Mouse (Mus musculus): ENCODE measurements around the gene C8b. TPM values are rescaled to one million over a fixed set of nuclear protein-coding genes. Genes with fewer than 3 reads are reported as not detected.

C8b gene
- polyA plus RNA-seq, 1 experiment, result not detected

DNA sequence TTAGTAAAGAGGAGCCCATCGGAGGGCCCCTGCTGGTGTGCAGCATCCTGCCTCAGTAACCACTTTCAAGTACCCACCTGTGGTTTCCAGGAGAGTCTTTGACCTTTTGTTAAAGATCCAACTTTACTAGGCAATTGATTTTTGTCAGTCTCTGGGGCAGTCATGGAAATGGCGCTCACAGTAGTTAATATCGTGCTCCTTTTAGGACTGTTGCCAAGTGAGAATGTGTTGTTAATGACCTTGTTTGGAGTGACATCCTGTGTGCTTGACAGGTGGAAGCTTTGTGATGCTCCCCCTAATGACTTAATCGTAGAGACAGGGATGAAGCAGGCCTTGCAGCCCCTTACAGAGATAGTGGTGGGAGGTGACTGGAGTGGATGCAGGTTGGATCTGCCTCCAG lies 4.2 kb downstream of the C8b start:
- WGBS, result 84% methylated on average over 4 of the region's 4 CpGs
- TF ChIP-seq POLR2A (IDR thresholded peaks at IDR 0.05; ENCODE audit: control insufficient read depth, extremely low read depth, insufficient read depth, low read length, poor library complexity) (no peak), CTCF (IDR thresholded peaks at IDR 0.05; ENCODE audit: borderline replicate concordance, control insufficient read depth, extremely low read depth, insufficient read depth, low read length, poor library complexity) (no peak)

GRCm38 (mm10) chr4:104775601-104776000 lies 9.5 kb downstream of the C8b start:
- WGBS, result 81% methylated on average over 3 of the region's 3 CpGs
- Histone ChIP-seq H3K27me3 (ENCODE audit: control insufficient read depth, insufficient read depth, low read length) (no peaks in the 10 kb centered on the region), H3K4me3 (ENCODE audit: control insufficient read depth, insufficient read depth, low read length) (no peak overlapping the region), H3K27ac (ENCODE audit: control insufficient read depth, insufficient read depth, low read length) (no peak overlapping the region), H3K4me1 (replicated peaks; ENCODE audit: control insufficient read depth, insufficient read depth, low read length) (no peaks in the 10 kb centered on the region), H3K36me3 (ENCODE audit: control insufficient read depth, insufficient read depth, low read length) (no peaks in the 10 kb centered on the region)
- DNase-seq, result no peak
- no peak for TF ChIP-seq CTCF (IDR thresholded peaks at IDR 0.05; ENCODE audit: borderline replicate concordance, control insufficient read depth, extremely low read depth, insufficient read depth, low read length, poor library complexity)
- TF ChIP-seq POLR2A (IDR thresholded peaks at IDR 0.05; ENCODE audit: control insufficient read depth, extremely low read depth, insufficient read depth, low read length, poor library complexity), result no peak

More for the DNA sequence above, 4.2 kb downstream of the C8b start:
- no peak for DNase-seq
- Histone ChIP-seq H3K36me3 (ENCODE audit: control insufficient read depth, insufficient read depth, low read length) (no peaks in the 10 kb centered on the region), H3K27me3 (ENCODE audit: control insufficient read depth, insufficient read depth, low read length) (no peaks in the 10 kb centered on the region), H3K4me3 (ENCODE audit: control insufficient read depth, insufficient read depth, low read length) (no peak overlapping the region), H3K27ac (ENCODE audit: control insufficient read depth, insufficient read depth, low read length) (no peak overlapping the region), H3K4me1 (replicated peaks; ENCODE audit: control insufficient read depth, insufficient read depth, low read length) (no peaks in the 10 kb centered on the region)

DNA sequence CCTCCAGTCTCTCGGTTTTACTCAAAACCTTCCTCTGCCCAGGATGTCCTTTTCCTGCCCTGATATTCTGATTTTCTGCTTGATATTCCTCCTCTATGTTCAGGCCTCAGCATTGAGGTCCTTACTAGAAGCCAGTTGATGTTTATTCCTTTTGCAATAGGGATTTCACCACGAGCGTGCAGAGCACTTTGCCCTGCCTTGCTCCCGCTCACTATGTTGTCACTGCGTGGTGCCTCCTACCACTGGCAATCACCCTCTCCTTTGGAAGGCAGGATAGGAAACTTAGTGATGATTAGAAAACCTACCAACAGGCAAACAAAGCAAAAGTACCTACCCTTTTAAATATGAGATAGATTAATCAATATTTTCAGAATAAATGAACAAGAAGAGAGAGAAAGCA lies 13.3 kb downstream of the C8b start:
- no peak overlapping the region for H3K4me3 ChIP-seq (ENCODE audit: control insufficient read depth, insufficient read depth, low read length)
- no peak for TF ChIP-seq POLR2A (IDR thresholded peaks at IDR 0.05; ENCODE audit: control insufficient read depth, extremely low read depth, insufficient read depth, low read length, poor library complexity)
- TF ChIP-seq CTCF (IDR thresholded peaks at IDR 0.05; ENCODE audit: borderline replicate concordance, control insufficient read depth, extremely low read depth, insufficient read depth, low read length, poor library complexity), result no peak
- no peak for DNase-seq
- H3K36me3 ChIP-seq (ENCODE audit: control insufficient read depth, insufficient read depth, low read length), result no peaks in the 10 kb centered on the region
- H3K27me3 ChIP-seq (ENCODE audit: control insufficient read depth, insufficient read depth, low read length), result no peaks in the 10 kb centered on the region
- no peak overlapping the region for H3K27ac ChIP-seq (ENCODE audit: control insufficient read depth, insufficient read depth, low read length)
- 85% methylated on average over 5 of the region's 5 CpGs for WGBS
- no peaks in the 10 kb centered on the region for H3K4me1 ChIP-seq (replicated peaks; ENCODE audit: control insufficient read depth, insufficient read depth, low read length)

DNA sequence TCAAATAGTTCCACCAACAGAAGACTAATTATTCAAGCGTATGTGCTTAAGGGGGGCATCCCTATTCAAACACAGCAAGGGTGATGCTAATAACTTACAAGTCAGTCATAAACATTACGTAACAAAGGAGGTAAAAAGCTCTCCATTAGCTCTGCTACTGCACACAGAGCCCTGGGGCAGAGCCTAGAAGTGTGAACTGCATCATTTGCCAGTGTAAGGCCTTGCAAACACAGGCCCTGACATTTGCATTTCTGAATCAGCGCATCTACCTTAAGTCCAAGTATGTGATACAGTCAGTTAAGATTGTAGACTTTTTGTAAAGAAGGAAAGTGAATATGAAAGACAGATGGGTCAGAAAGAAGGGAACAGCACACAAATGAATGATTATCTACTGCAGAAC lies 15.3 kb downstream of the C8b start:
- H3K4me1 ChIP-seq (replicated peaks; ENCODE audit: control insufficient read depth, insufficient read depth, low read length), result no peaks in the 10 kb centered on the region
- H3K36me3 ChIP-seq (ENCODE audit: control insufficient read depth, insufficient read depth, low read length), result no peaks in the 10 kb centered on the region
- 95% methylated on average over 3 of the region's 3 CpGs for WGBS
- no peaks in the 10 kb centered on the region for H3K27me3 ChIP-seq (ENCODE audit: control insufficient read depth, insufficient read depth, low read length)
- H3K27ac ChIP-seq (ENCODE audit: control insufficient read depth, insufficient read depth, low read length), result no peak overlapping the region
- TF ChIP-seq CTCF (IDR thresholded peaks at IDR 0.05; ENCODE audit: borderline replicate concordance, control insufficient read depth, extremely low read depth, insufficient read depth, low read length, poor library complexity), result no peak
- TF ChIP-seq POLR2A (IDR thresholded peaks at IDR 0.05; ENCODE audit: control insufficient read depth, extremely low read depth, insufficient read depth, low read length, poor library complexity), result no peak
- DNase-seq, result no peak
- H3K4me3 ChIP-seq (ENCODE audit: control insufficient read depth, insufficient read depth, low read length), result no peak overlapping the region

GRCm38 (mm10) chr4:104782346-104782745 lies 16.2 kb downstream of the C8b start:
- Histone ChIP-seq H3K4me3 (ENCODE audit: control insufficient read depth, insufficient read depth, low read length) (no peak overlapping the region), H3K36me3 (ENCODE audit: control insufficient read depth, insufficient read depth, low read length) (no peaks in the 10 kb centered on the region), H3K27ac (ENCODE audit: control insufficient read depth, insufficient read depth, low read length) (no peak overlapping the region), H3K27me3 (ENCODE audit: control insufficient read depth, insufficient read depth, low read length) (no peaks in the 10 kb centered on the region), H3K4me1 (replicated peaks; ENCODE audit: control insufficient read depth, insufficient read depth, low read length) (no peaks in the 10 kb centered on the region)
- no peak for TF ChIP-seq CTCF (IDR thresholded peaks at IDR 0.05; ENCODE audit: borderline replicate concordance, control insufficient read depth, extremely low read depth, insufficient read depth, low read length, poor library complexity)
- no peak for TF ChIP-seq POLR2A (IDR thresholded peaks at IDR 0.05; ENCODE audit: control insufficient read depth, extremely low read depth, insufficient read depth, low read length, poor library complexity)
- no peak for DNase-seq
- 54% methylated on average over 4 of the region's 4 CpGs for WGBS

GRCm38 (mm10) chr4:104792111-104792510 lies 26.0 kb downstream of the C8b start:
- H3K4me1 ChIP-seq (replicated peaks; ENCODE audit: control insufficient read depth, insufficient read depth, low read length), result no peaks in the 10 kb centered on the region
- H3K27me3 ChIP-seq (ENCODE audit: control insufficient read depth, insufficient read depth, low read length), result no peaks in the 10 kb centered on the region
- no peak overlapping the region for H3K27ac ChIP-seq (ENCODE audit: control insufficient read depth, insufficient read depth, low read length)
- no peaks in the 10 kb centered on the region for H3K36me3 ChIP-seq (ENCODE audit: control insufficient read depth, insufficient read depth, low read length)
- no peak overlapping the region for H3K4me3 ChIP-seq (ENCODE audit: control insufficient read depth, insufficient read depth, low read length)
- TF ChIP-seq POLR2A (IDR thresholded peaks at IDR 0.05; ENCODE audit: control insufficient read depth, extremely low read depth, insufficient read depth, low read length, poor library complexity), result no peak
- WGBS, result 94% methylated on average over 4 of the region's 4 CpGs
- no peak for DNase-seq

GRCm38 (mm10) chr4:104798951-104799350 lies 32.8 kb downstream of the C8b start:
- Histone ChIP-seq H3K4me3 (ENCODE audit: control insufficient read depth, insufficient read depth, low read length) (no peak overlapping the region), H3K4me1 (replicated peaks; ENCODE audit: control insufficient read depth, insufficient read depth, low read length) (no peaks in the 10 kb centered on the region), H3K36me3 (ENCODE audit: control insufficient read depth, insufficient read depth, low read length) (no peaks in the 10 kb centered on the region), H3K27ac (ENCODE audit: control insufficient read depth, insufficient read depth, low read length) (no peak overlapping the region), H3K27me3 (ENCODE audit: control insufficient read depth, insufficient read depth, low read length) (no peaks in the 10 kb centered on the region)
- no peak for TF ChIP-seq CTCF (IDR thresholded peaks at IDR 0.05; ENCODE audit: borderline replicate concordance, control insufficient read depth, extremely low read depth, insufficient read depth, low read length, poor library complexity)
- no peak for TF ChIP-seq POLR2A (IDR thresholded peaks at IDR 0.05; ENCODE audit: control insufficient read depth, extremely low read depth, insufficient read depth, low read length, poor library complexity)
- DNase-seq, result no peak
- WGBS, result 82% methylated on average over 9 of the region's 9 CpGs

Data from thymus, adult 2 months (tissue).